Mouse (Mus musculus) megakaryocyte, embryonic 14.5 days (primary cell): ENCODE measurements around the gene Anapc11. TPM values are rescaled to one million over a fixed set of nuclear protein-coding genes. Genes with fewer than 3 reads are reported as not detected.
"Not testable (repeated sequence)": the region's sequence is repeated elsewhere in the genome, so short reads cannot be mapped to it uniquely, and the experiment has no call there.

Experiments used
- H3K27me3 ChIP-seq: replicated peaks from 2 replicates; pipeline ENCODE3; 2012; ENCODE audit warnings: inconsistent platforms
- H3K36me3 ChIP-seq: replicated peaks from 2 replicates; pipeline ENCODE3; 2012; ENCODE audit warnings: low read length, inconsistent platforms, mixed read lengths
- H3K4me1 ChIP-seq: 2 replicates; pipeline ENCODE4 v1.6.1; 2012; ENCODE audit warnings: inconsistent platforms
- H3K4me3 ChIP-seq: replicated peaks from 2 replicates; pipeline ENCODE3; 2012; ENCODE audit warnings: moderate library complexity, mild to moderate bottlenecking, inconsistent platforms
- H3K9me3 ChIP-seq: 2 replicates; pipeline ENCODE4 v1.6.1; 2012; ENCODE audit warnings: inconsistent platforms
- FLI1 ChIP-seq: IDR thresholded peaks from 2 replicates; pipeline ENCODE4 v1.6.1; 2012; ENCODE audit warnings: low read length, inconsistent platforms, mixed read lengths
- GATA1 ChIP-seq: IDR thresholded peaks from 3 replicates; pipeline ENCODE4 v1.6.1; 2012; ENCODE audit warnings: mixed read lengths, low read length, inconsistent platforms, borderline replicate concordance
- polyA plus RNA-seq: library from polyadenylated mRNA; stranded (reverse); fragments of >175 nt; gene quantifications from 2 replicates; pipeline ENCODE4 v1.2.3, GENCODE M21; 2012; ENCODE audit warnings: low replicate concordance; ENCODE audit not compliant: insufficient read depth

Anapc11 gene
- polyA plus RNA-seq, 1 experiment = 315 TPM

DNA sequence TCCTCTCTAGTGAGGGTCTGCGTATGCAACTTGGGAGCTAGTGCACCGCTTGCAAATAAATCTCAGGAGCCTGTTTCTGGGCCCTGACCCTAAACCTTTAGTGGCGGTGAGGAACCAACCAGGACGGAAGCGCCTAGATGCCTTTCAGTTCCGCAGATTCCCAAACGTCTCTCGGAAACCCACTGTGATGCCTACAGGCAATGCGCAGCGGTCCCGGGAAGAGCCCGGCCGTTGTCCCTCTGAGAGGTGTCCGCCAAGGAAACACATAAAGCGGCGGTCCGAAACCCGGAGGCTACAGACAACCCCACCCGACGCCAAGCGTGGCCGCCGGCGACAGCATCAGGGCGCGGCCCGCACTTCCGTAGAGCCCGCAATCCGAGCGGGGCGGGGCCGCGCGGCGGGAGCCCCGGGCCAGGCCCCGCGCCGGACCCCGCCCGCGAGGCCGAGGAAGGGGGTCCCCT is 17.3 kb upstream of the Anapc11 start:
- Histone ChIP-seq H3K4me1 (peaks cover 59% of the 10 kb centered on the region), H3K9me3 (no peaks in the 10 kb centered on the region), H3K36me3 (peaks cover 60% of the 10 kb centered on the region), H3K4me3 (peak overlapping the region; percentile 98), H3K27me3 (no peaks in the 10 kb centered on the region)
- TF ChIP-seq GATA1 (no peak), FLI1 (no peak)

DNA sequence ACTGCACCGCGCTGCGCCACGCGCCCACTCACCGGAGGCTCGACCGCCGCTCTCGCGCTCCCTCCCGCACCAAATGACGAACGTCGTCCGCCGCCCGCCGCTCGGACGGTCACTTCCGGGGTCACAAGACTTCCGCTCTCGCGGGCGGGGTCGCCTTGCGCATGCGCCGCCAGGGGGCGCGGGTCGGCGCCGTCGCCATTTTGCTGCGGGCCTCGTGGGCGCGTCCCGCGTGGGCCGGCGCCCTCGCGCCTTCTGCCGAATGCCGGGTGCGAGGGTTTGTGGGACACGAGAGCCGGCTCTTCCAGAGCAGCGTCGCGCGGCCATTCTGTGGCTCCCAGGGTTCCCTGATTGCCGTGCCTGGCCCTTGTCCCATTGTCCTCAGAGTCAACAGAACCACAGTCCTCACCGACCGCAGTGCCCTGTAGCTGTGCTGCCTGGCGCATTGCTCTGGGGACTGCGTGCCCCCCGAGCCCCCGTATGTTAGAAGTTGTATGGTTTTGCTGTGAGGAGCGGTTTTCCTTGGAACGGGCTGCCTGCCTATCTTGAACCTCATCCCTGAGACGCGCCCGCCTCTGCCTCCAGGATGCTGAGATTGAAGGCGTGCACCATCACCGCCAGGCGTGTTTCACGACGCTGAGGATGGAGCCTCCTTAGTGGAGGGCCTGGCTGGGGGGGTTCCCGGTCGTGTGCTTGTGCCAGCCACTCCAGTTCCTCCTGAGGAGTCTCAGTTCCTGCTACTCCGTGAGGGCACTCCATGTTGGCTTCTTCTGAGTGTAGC is 16.5 kb upstream of the Anapc11 start, which contains the start of gene Arhgdia:
Gene Arhgdia, minus strand, starts transcription at position 135 of the 778 bp plus-strand sequence.
- Histone ChIP-seq H3K4me3 (peak within 1 kb of the TSS; percentile 98), H3K27me3 (no peaks in the 10 kb centered on the region), H3K9me3 (no peaks in the 10 kb centered on the region), H3K4me1 (peaks cover 51% of the 10 kb centered on the region), H3K36me3 (peaks cover 60% of the 10 kb centered on the region)
- TF ChIP-seq FLI1 (no peak; the same call in 1 of the 2 replicates), GATA1 (no peak)

DNA sequence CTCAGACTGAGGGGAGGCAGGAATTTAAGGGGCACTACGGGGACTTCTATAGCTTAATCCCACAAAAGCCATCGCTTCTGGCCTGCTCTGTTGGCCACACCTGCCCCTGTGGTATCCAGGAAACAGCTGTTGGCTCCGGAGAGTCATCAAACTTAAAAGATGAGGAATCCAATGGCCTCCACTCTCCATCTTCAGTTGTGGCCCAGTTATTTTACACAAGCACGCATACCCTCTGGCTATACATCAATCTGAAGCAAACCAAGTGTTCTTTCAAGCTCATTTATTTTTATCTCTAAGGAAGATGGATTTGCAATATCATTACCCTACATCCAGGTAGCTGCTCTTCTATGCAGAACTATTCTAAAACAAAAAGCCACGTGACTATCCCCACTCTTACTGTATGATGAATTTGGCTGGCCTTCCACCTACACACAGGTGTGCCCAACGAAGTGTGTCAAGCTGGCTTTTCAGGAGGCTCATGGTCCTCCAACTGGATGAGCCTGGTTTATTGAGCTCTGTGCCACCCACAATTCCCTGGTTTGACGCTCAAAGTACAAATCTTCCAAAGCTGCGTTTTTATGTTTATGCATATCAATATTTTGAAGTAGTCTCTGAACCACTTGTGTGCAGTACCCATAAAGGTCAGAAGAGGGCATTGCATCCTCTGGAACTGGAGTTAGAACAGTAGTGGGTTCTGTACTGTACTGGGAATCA is 15.8 kb upstream of the Anapc11 start:
- peaks cover 43% of the 10 kb centered on the region for H3K4me1 ChIP-seq
- peaks cover 60% of the 10 kb centered on the region for H3K36me3 ChIP-seq
- no peaks in the 10 kb centered on the region for H3K27me3 ChIP-seq
- peak overlapping the region; percentile 98 for H3K4me3 ChIP-seq
- H3K9me3 ChIP-seq = no peaks in the 10 kb centered on the region
- TF ChIP-seq FLI1 (no peak), GATA1 (no peak)

DNA sequence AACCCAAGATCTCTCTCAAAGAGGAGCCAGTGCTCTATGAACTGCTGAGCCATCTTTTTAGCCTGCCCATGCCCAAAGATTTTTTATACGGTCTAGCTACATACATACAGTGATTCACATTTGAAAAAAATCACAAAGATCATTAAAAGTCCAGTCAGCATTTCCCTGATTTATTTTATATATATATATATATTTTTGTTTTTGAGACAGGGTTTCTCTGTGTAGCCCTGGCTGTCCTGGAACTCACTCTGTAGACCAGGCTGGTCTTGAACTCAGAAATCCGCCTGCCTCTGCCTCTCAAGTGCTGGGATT is 15.3 kb upstream of the Anapc11 start:
- H3K36me3 ChIP-seq = peaks cover 60% of the 10 kb centered on the region
- not testable (repeated sequence) for H3K27me3 ChIP-seq, H3K4me3 ChIP-seq, H3K9me3 ChIP-seq
- peaks cover 38% of the 10 kb centered on the region for H3K4me1 ChIP-seq

DNA sequence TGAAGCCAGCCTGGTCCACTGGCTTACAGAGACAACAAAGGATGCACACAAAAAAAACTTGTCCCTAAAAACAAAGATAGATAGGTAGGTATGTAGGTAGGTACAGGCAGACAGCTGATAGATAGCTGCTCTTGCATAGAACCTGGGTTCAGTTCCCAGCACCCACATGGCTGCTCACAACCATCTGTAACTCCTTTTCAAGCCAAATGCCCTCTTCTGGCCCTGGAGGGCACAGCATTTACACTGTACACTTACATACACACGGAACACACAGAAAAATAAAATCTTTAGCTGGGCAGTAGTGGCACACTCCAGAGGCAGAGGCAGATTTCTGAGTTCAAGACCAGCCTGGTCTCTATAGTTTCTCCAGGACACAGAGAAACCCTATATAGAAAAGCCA is 14.3 kb upstream of the Anapc11 start:
- H3K4me1 ChIP-seq = peaks cover 36% of the 10 kb centered on the region
- TF ChIP-seq FLI1 = no peak
- no peak for TF ChIP-seq GATA1
- no peaks in the 10 kb centered on the region for H3K27me3 ChIP-seq
- peaks cover 58% of the 10 kb centered on the region for H3K36me3 ChIP-seq
- H3K4me3 ChIP-seq = no peak overlapping the region
- H3K9me3 ChIP-seq = no peaks in the 10 kb centered on the region

DNA sequence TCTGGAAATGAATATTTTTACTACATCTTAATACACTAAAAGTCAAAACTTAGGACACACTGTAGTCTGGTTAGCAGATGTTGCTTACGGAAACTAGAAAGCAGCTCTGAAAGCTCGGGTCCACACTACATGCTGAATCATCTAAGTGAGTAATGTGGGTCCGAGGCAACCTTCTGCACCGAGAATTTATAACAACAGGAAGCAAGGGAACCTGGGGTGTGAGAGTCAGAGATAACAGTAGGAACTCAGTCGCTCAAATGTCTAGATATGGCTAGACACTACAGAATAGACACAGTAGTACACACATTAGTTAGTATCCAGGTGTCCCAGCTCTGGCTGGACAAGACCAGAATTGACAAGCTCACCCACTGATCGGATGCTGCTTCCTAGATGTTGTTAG is 9.7 kb upstream of the Anapc11 start:
- Histone ChIP-seq H3K4me1 (peaks cover 19% of the 10 kb centered on the region), H3K27me3 (no peaks in the 10 kb centered on the region), H3K36me3 (peaks cover 87% of the 10 kb centered on the region), H3K4me3 (peak overlapping the region; percentile 8), H3K9me3 (no peaks in the 10 kb centered on the region)
- TF ChIP-seq FLI1 (no peak), GATA1 (no peak)

DNA sequence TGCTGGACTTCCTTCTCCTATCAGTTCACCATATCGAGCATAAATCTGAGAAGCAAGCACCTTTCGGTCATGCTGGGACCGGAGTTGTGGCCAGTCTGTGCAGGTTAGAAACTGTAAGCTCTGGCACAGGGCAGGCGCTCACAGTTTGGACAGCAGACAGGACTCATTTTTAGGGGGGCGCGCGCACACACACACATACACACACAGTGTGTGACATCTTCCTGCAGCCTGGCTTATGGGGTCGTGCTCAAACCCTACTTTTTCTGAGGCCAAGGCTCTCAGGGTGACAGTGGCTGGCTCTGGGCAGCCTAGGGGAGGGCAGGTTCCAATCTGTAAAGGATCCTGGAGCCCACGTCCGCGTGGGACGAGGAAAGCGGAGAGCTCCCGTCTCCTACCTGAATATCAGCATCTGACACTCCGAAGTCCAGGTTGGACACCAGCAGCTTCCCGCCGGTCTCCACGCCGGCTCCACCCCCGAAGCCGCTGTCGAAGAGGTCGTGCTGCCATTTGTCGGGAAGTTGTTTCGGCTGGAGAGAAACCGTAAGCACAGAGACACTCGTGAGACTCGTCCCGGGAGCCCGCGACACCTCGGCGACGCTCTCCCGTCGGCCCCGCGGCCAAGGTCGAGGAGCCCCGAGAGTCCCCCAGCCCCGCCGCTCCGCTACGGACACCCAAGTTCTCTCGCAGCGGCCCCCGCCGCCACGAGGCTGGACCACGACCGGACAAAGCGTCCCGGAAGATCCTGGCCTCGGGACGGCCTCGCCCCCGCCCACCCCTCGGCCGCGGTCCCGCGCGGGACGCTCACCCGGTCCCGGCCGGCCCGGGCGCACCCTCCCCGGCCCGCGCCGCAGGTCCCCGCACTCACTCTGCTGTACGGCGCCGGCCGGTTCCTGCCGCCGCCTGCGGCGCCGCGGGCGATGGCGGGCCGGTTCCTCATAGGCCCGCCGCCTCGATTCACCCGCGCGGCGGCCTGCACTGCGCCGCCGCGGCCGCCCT is 683 bp upstream of the Anapc11 start:
- H3K4me3 ChIP-seq = peak overlapping the region; percentile 96
- H3K4me1 ChIP-seq = peaks cover 66% of the 10 kb centered on the region
- H3K27me3 ChIP-seq = no peaks in the 10 kb centered on the region
- no peaks in the 10 kb centered on the region for H3K9me3 ChIP-seq
- peaks cover 64% of the 10 kb centered on the region for H3K36me3 ChIP-seq
- TF ChIP-seq GATA1 (no peak), FLI1 (no peak)

DNA sequence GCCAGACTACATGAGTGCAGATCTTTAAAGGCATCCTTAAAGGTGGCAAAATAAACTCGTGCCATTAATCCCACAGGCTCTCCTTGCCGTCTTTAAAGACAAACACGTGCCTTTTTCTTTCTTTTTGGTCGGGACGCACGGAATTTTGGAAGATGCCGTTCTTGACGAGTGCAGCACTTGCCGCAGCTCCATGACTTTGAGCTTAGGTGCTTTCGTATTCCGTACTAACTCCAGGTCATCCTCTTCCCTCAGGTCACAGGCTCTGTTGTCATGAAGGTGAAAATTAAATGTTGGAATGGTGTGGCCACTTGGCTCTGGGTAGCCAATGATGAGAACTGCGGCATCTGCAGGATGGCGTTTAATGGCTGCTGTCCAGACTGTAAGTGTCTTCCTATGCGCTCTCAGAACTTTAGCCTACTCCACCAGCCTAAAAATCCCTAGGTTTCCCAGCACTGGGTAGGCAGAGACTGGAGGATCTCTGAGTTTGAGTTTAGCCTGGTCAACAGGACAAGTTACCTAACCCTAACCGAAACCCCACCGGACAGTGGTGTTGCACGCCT is 849 bp downstream of the Anapc11 start:
- H3K4me3 ChIP-seq = peak overlapping the region; percentile 96
- no peaks in the 10 kb centered on the region for H3K27me3 ChIP-seq
- H3K4me1 ChIP-seq = peaks cover 62% of the 10 kb centered on the region
- H3K36me3 ChIP-seq = peaks cover 64% of the 10 kb centered on the region
- TF ChIP-seq GATA1 (no peak), FLI1 (no peak)
- H3K9me3 ChIP-seq = no peaks in the 10 kb centered on the region

DNA sequence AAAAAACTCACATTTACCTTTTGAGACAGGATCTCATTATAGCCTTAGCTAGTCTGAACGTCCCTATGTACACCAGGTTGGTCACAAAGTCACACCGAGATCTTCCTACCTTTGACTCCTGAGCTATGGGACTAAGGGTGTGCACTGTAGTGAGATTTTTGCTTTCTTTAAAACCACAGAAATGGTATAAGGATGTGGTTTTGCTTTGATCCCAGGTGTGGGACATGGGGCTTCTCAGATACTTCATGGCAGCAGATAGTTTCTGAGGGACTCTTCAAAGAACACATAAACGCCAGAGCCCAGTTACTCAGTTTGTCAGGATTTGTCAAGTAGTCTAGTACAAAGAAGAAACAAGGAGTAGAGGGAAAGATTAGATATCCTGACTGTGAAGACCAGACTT is 2.5 kb downstream of the Anapc11 start:
- peaks cover 66% of the 10 kb centered on the region for H3K36me3 ChIP-seq
- no peaks in the 10 kb centered on the region for H3K27me3 ChIP-seq
- peaks cover 54% of the 10 kb centered on the region for H3K4me1 ChIP-seq
- TF ChIP-seq FLI1 (no peak), GATA1 (no peak)
- no peaks in the 10 kb centered on the region for H3K9me3 ChIP-seq
- H3K4me3 ChIP-seq = no peak overlapping the region
